Mouse (Mus musculus) MN1 (cell line): ENCODE data around the gene Cnih2.

ENCODE experiments used
- DNase-seq: peaks from one replicate; pipeline ENCODE4 v3.0.0-alpha.2; 2016; ENCODE audit warnings: low spot score

Gene Cnih2

DNA sequence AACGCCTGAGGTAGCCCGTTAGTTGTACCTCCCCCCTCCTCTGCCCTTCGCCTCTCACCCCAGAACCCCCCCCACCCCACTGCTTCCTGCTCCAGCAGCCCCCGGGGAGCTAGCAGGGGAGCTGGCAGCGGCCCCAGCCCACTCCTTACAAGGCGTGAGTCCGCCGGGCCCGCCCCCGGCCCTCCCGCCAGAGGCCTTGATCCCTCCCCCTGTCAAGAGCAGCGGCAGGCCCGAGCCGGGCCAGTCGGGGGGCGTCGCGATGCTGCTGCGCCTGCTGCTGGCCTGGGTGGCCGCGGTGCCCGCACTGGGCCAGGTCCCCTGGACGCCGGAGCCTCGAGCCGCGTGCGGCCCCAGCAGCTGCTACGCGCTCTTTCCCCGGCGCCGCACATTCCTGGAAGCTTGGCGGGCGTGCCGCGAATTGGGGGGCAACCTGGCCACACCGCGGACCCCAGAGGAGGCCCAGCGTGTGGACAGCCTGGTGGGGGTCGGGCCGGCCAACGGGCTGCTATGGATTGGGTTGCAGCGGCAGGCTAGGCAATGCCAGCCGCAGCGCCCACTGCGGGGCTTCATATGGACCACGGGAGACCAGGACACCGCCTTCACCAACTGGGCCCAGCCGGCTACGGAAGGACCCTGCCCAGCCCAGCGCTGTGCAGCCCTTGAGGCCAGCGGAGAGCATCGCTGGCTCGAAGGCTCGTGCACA, 30.3 kb downstream of the Cnih2 start, which contains the start of gene Cd248:
TSS of gene Cd248 (plus strand) at position 212 of the 703 bp plus-strand sequence.
- peak; percentile 74 for DNase-seq

DNA sequence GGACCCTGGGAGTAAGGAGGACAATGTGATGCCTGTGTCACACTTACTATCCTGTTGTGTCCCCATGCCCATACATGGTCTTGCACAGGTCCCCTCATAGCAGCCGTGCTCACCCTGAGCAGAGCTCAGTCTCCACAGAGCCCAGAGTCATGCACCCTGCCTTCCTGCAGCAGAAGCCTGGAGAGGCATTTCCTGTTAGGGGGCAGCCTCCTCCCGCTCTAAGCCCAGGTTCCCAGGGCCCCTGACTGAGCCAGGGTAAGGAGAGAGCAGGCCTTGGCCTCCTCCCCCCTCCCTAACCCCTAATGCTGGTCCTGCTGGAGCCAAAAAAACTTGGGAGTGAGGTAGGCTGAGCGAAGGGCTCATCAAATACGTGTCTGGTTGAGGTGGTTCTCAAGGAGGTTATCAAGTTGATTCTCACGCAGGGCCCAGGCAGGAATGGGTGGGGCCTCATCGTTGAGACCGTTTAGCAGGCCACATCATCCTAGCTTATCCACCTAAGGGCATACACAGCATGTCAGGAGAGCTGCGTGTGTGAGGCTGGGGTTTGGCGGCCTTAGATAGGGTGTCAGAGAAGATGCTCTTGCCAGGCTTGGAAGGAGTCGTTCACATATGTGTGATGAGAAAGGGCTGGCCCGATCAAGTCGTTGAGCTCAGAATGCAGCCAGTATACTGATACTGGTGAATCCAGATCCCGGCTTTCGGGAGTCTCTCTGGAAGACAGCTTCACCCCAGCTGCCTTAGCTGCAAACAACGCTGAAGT, 31.1 kb downstream of the Cnih2 start:
- DNase-seq = peak; percentile 61

DNA sequence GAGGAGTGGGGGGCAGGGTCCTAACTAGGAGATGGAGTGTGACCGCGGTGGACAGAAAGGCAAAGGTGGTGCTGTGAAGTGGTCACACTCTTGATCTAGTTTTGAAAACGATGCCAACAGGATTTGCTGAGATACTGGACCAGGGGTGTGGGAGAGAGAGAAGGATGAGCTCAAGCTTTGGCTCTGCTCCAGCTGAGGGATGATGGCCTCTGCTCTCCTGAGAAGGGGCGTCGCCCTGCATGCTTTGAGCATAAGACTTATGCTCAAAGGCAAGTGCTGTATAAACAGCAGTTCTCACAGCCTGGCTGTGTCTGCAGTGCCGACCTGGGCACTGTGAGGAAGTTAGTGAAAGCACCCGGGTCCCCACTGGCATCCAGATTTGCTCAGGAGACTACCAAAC, 33.2 kb downstream of the Cnih2 start:
- peak; percentile 82 for DNase-seq

DNA sequence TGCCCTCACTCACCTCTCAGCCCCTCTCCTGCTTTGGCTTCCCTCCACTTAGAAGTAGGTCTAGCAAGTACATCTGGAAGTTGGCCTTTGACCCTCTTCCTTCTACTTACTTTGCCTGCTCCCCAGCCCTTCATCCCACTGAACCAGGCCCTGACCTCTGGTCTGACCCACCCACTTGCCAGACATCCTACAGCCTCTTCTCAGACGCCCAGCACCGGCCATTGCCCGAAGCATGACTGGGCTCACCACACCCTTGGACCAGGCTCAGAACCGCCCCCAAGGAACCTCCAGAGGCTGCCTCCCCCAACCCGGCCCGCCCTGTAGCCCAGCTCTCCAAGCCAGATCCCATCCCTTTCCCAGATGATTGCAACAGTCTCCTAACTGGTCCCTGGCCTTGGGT, 35.9 kb downstream of the Cnih2 start:
- no peak for DNase-seq

DNA sequence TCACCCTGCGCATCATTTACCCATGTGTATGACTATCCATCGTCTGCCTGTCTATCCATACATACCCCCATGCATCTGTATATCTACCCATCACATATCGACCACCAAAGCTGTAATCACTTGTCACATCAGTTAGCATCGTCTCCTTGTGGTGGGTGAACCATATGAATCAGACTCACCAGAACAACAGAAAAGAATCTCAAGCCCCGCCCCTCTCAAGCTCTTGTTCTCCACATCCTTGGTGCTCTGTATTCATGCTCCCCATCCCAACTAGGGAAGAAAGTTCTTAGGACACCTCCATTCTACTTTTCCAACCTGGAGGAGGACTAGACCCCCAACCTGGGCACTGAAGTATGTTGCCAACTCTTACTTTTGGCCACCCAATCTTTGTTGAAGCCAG, 36.3 kb downstream of the Cnih2 start:
- DNase-seq = no peak

GRCm38 (mm10) chr19:5060365-5061330, 37.7 kb downstream of the Cnih2 start:
- peak; percentile 44 for DNase-seq

DNA sequence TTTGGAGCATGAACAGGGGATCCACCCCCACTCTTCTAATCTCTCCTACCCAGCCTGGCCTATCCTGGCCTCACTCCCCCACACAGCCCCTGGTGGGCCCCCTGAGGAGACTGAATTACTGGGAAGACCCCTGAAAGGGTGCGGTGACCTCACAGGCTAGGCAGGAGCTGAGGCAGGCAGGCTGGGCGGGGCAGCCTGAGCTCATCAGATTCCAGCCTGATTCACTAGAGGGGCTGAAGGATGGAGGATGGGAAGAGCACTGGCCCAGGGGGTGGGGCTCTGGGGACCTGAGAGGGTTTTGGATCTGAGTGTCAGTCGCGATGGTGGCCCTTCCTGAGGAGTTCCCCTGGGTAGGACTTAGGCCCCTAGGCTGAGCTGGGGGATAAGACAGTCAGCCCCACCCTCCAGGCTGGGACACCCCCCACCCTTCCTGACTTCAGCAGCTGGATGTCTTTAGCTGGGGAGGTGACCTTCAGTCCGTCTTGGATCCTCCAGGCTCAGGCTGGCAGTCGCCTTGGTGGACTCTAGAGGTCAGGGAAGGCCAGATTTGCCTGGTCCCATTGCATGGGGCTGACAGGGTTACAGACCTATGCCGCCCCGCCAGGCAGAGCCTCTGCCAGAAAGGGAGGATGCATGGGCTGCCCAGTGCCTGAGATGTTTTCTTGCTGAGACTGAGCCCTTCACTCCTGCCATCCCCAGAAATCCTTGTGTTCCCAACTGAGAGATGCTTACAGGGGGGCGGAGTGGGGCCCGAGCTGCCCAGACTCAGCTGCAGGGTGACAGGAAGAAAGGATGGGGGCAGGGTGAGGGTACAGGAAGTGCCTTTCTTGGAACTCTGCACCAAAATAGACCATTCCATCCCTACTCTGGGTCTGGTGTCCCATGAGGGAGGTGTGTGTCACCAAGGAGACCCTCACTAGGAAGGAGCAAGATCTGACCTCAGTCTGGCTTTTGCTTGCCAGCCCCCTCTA, 39.2 kb downstream of the Cnih2 start:
- DNase-seq = peak; percentile 56

GRCm38 (mm10) chr19:5057876-5058775, 40.2 kb downstream of the Cnih2 start:
- peak; percentile 40 for DNase-seq

DNA sequence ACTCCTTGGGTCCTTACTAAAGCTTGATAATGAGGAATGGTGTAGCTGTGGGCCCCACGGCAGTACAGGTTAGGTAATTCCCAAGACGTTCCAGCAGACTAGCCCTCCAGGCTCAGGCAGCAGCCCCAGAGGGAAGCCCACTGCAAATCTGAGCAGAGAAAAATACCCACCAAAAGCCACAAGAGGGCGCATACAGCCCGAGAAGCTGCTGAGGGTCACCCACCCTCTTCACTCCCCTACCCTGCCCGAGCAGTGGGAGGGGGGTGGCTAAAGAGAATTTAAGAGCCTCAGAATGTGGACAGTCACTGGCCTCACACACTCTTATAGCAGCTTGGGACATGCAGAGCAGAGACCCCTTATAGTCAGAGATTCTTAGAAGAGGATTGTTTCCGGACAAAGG, 42.1 kb downstream of the Cnih2 start:
- peak; percentile 68 for DNase-seq

GRCm38 (mm10) chr19:5053909-5054308, 44.4 kb downstream of the Cnih2 start:
- DNase-seq = peak; percentile 85

DNA sequence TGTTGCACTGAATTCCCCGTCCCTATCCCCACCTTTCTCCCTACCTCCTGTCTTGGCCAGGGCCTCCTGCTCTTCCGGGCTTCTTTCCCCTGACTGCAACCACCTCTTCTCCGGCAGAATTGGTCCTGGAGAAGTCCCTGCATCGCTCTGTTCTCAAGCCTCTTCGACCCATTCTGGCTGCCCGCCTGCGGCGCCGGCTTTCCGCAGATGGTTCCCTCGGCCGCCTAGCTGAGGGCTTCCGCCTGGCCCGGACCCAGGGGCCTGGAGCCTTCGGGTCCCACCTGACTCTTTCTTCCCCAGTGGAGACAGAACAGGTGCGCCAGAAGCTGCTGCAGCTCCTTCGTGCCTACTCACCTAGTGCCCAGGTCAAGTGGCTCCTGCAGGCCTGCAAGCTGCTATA, 45.5 kb downstream of the Cnih2 start:
- no peak for DNase-seq

GRCm38 (mm10) chr19:5052166-5052822, 46.0 kb downstream of the Cnih2 start:
- DNase-seq = no peak

DNA sequence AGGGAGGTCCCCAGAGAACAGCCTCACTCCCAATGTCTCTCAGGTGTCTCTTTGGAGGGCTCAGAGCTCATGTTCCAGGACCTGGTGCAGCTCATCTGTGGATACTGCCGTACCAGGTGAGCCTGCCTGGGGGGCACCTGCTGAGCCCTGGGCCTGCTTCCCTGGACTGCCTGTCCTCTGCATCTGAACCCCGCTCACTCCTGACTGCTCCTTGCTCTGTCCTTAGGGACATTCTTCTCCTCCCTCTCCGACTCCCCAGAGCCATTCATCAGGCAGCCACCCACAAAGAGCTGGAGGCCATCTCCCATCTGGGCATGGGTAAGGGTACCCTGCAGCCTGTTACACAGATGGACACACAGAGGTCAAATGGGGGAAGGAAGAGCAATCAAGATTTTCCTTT, 46.8 kb downstream of the Cnih2 start:
- DNase-seq = peak; percentile 23

DNA sequence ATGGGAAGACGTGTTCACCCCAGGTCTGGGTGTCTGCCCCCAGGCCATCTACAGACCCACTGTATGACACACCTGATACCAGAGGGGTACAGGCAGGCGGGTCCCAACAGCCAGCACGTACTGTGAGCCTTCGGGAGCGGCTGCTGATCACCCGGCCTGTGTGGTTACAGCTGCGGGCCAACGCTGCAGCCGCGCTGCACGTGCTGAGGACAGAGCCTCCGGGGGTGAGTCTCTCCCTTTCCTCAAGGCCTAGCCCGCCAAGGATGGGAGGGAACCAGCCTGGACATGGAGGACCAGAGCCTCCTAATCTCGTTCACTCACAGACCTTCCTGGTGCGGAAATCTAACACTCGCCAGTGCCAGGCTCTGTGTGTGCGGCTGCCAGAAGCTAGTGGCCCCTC, 47.3 kb downstream of the Cnih2 start:
- peak; percentile 61 for DNase-seq

DNA sequence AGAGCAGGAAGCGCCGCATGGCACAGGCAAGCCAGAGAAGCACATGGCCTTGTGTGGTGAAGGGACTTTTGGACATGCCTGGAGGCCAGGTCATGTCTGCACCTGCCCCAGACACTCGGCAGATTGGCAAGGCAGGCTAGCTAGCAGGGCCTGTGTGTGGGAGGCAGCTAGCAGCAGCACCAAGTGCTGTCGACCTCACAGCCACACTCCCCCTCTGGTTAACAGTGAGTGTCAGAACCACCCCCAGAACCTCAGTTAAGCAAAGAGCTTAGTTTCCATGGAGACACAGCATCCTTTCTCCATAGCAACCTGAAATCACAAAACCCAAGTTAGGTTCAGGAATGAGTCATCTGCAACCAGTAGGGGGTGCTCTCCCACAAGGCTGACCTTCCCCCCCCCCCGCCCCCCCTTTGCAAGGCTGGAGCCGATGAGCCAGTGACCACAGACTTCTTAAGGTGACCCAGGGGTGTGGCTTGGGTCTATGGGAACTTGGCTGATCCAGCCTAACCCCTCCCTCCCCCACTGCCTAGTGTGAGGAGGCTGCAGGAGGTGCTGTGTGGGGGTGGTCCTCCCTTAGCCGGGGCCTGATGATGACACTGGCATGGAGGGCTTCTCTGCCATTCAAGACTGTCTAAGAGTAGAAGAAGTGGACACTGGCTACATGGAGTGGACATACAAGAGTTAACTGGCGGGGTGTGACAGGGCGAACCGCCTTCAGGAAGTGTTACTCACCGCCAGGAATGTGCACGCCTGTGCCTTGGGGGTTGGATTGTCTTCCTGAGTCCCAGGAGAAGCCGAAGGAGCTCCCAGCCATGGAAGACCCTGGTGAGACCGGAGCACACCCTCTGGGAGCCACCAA, 48.0 kb downstream of the Cnih2 start, which contains the start of gene Rin1:
TSS of gene Rin1 (plus strand) at position 435 of the 859 bp plus-strand sequence.
- DNase-seq = peak; percentile 89

GRCm38 (mm10) chr19:5049325-5049724, 49.0 kb downstream of the Cnih2 start:
- DNase-seq = no peak

DNA sequence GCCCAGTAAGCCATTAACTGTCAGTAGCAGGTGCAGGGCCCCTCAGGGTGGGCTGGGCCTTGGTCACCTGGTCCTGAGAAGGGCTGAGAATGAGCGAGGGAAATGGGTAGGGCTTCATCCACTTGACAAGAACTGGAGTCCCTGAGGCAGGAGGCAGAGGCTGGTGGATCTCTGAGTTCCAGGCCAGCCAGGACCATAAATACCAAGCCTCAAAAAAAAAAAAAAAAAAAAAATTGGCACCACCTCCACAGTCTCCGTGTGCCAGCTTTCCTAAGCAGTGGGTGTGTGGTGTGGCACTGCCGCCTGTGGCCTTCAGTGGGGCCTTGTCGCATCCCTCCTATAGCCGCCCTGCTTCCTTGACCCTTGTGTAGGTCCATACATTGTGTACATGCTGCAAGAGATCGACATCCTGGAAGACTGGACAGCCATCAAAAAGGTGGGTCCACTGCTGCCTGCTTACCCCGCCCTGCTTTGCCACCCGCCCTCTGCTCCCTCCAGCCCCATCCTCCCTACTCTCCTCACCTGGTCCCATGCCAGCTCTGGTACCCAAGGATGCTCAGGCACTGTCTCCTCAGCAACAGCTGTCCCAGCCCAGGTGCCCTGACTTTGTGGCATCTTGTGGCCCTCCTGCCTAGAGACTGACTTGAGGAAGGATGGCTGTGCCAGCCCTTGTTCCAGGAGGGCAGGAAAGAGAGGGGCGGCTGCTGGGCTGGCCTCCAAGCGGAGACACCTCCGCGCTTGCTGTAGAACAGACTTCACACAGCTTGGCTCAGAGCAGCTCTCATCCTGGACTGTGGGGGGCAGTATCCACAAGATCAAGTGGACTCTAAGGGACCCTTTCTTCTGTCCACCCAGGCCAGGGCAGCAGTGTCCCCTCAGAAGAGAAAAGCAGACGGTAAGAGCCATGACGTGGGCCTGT, 49.9 kb downstream of the Cnih2 start:
- no peak for DNase-seq
